In genomic region chr19:10938771-10939170, GRCm38 (mm10) we compare ENCODE assay signal across 31 mouse cellular contexts. TPM values are rescaled to one million over a fixed set of nuclear protein-coding genes. Genes with fewer than 3 reads are reported as not detected.
DNase-seq lines count a peak whose midpoint lies in the region; ATAC-seq and TF ChIP-seq lines count a peak whose summit lies in the region.
"Had no signal": no experiment of that assay in that cellular context is flagged by ENCODE, and none has a peak within 500 bp of the region (broad histone marks: within the 10 kb centered on the region; RNA-seq: fewer than 3 reads in every experiment).

No protein-coding gene starts in this region.

- WGBS in heart, embryonic 15.5 days = 20% methylated on average over 3 of the region's 3 CpGs
- 29% methylated on average over 3 of the region's 3 CpGs for WGBS in intestine, embryonic 16.5 days

- no peaks in the 10 kb centered on the region for H3K9me3 ChIP-seq in heart, embryonic 15.5 days (replicated peaks)
- H3K9me3 ChIP-seq in G1E (replicated peaks) = peaks cover 11% of the 10 kb centered on the region
- H3K9me3 ChIP-seq in intestine, embryonic 16.5 days (ENCODE audit: control insufficient read depth, low read length) = no peaks in the 10 kb centered on the region
- H3K9me3 ChIP-seq: embryonic facial prominence, embryonic 13.5 days; embryonic facial prominence, embryonic 15.5 days; forebrain, embryonic 10.5 days; forebrain, embryonic 15.5 days had no signal

- ATAC-seq in heart, embryonic 15.5 days (replicated peaks; ENCODE audit: insufficient number of reproducible peaks, insufficient read depth, low FRiP score, low read depth) = no peak
- no peak for ATAC-seq in G1E (ENCODE audit: extremely low read depth, insufficient number of reproducible peaks, low FRiP score, poor library complexity, severe bottlenecking)
- peak; percentile 30; the same call in 1 of the 2 replicates for ATAC-seq in intestine, embryonic 16.5 days
- ATAC-seq in activated CD4-positive, CD25-positive, alpha-beta regulatory T cell, adult 4 months = no peak
- ATAC-seq: CD4-positive, CD25-positive, alpha-beta regulatory T cell, adult 4 months; forebrain, embryonic 15.5 days; forebrain, postnatal 0 days; Patski had no signal

- H3K27ac ChIP-seq in heart, embryonic 15.5 days = no peak overlapping the region
- H3K27ac ChIP-seq in intestine, embryonic 16.5 days (ENCODE audit: low read length) = no peak overlapping the region
- H3K27ac ChIP-seq: embryonic facial prominence, embryonic 13.5 days; embryonic facial prominence, embryonic 15.5 days; forebrain, embryonic 10.5 days; forebrain, embryonic 12.5 days; forebrain, embryonic 15.5 days had no signal

- intact Hi-C loops in heart, postnatal 25 days (cut with DNase I) = no loop called here

- no peak for DNase-seq in heart, postnatal 25 days (ENCODE audit: low spot score)
- peak; percentile 39 for DNase-seq in G1E (ENCODE audit: low spot score)
- DNase-seq in gastrocnemius, adult 18-20 months (ENCODE audit: low spot score) = no peak
- DNase-seq: adrenal gland, adult 2 months; adrenal gland, postnatal 10 days; adrenal gland, postnatal 25 days; B cell, adult 2 months; cerebellum, adult 11 months; cerebellum, adult 18-20 months; cerebellum, adult 8-10 months; cerebellum, adult 9-11 months; cerebellum, postnatal 14 days; cerebellum, postnatal 36 days; embryo, embryonic 11 days; forebrain, postnatal 0 days had no signal

- no peak overlapping the region for H3K4me3 ChIP-seq in heart, embryonic 15.5 days
- H3K4me3 ChIP-seq in G1E (ENCODE audit: low read depth, low read length) = no peak overlapping the region
- H3K4me3 ChIP-seq in intestine, embryonic 16.5 days (ENCODE audit: low read length) = no peak overlapping the region
- H3K4me3 ChIP-seq: embryonic facial prominence, embryonic 13.5 days; embryonic facial prominence, embryonic 15.5 days; erythroblast, embryonic 14.5 days; forebrain, embryonic 10.5 days; forebrain, embryonic 12.5 days; forebrain, embryonic 15.5 days had no signal

- H3K9ac ChIP-seq in heart, embryonic 15.5 days = 0 out of 2 replicates have a peak overlapping the region, but pooled peaks have one; percentile 4
- no peak overlapping the region for H3K9ac ChIP-seq in intestine, embryonic 16.5 days (ENCODE audit: low read depth, low read length)
- H3K9ac ChIP-seq: embryonic facial prominence, embryonic 13.5 days; embryonic facial prominence, embryonic 15.5 days; forebrain, embryonic 12.5 days; forebrain, embryonic 15.5 days; forebrain, postnatal 0 days had no signal

- H3K36me3 ChIP-seq in heart, embryonic 15.5 days = peaks cover 17% of the 10 kb centered on the region
- H3K36me3 ChIP-seq in G1E (replicated peaks) = peaks cover 41% of the 10 kb centered on the region
- peaks cover 4% of the 10 kb centered on the region; the same call in 1 of the 2 replicates for H3K36me3 ChIP-seq in intestine, embryonic 16.5 days (ENCODE audit: control insufficient read depth, insufficient read depth, low read length)

- no peak overlapping the region for H3K4me2 ChIP-seq in heart, embryonic 15.5 days
- no peak overlapping the region for H3K4me2 ChIP-seq in intestine, embryonic 16.5 days (ENCODE audit: low read depth, low read length)
- H3K4me2 ChIP-seq: embryonic facial prominence, embryonic 13.5 days; embryonic facial prominence, embryonic 15.5 days; forebrain, embryonic 12.5 days; forebrain, embryonic 15.5 days had no signal

- H3K4me1 ChIP-seq in heart, embryonic 15.5 days (replicated peaks) = peaks cover 28% of the 10 kb centered on the region
- H3K4me1 ChIP-seq in G1E (ENCODE audit: insufficient read depth, low read depth, low read length) = peaks cover 10% of the 10 kb centered on the region
- H3K4me1 ChIP-seq in intestine, embryonic 16.5 days (ENCODE audit: control insufficient read depth, insufficient read depth, low read length) = peaks cover 11% of the 10 kb centered on the region

- peaks cover 7% of the 10 kb centered on the region; the same call in 1 of the 2 replicates for H3K27me3 ChIP-seq in heart, embryonic 15.5 days
- peaks cover 18% of the 10 kb centered on the region for H3K27me3 ChIP-seq in G1E (ENCODE audit: insufficient read depth, low read length)
- H3K27me3 ChIP-seq in intestine, embryonic 16.5 days (replicated peaks; ENCODE audit: control insufficient read depth, insufficient read depth, low read length) = no peaks in the 10 kb centered on the region
- H3K27me3 ChIP-seq: embryonic facial prominence, embryonic 13.5 days; embryonic facial prominence, embryonic 15.5 days; forebrain, embryonic 15.5 days had no signal

- TF ChIP-seq CTCF in G1E (IDR thresholded peaks at IDR 0.05; ENCODE audit: low read depth, low read length) = no peak

RNA-seq across cellular contexts. Expression of gene Ptgdr2, which starts 1.8 kb away (rescaled TPM):
- 0.06 and 0.25 TPM in 2 replicates for polyA plus RNA-seq in heart, embryonic 15.5 days (2015; fragmentation: Nextera tagmentation; extraction: Ambion mirVana)
- total RNA-seq in heart, postnatal 25 days (2021) = under 1 TPM in 1 of 2 experiments, not detected in 1; 0.08 TPM
- total RNA-seq in G1E (2014; fragmentation: Nextera tagmentation) (not detected in 2 replicates), G1E (2017) (0.12 TPM in 1 of 2 replicates, not detected in the other)
- polyA plus RNA-seq in G1E (2012) = not detected in 2 replicates
- 0.05 and 0.11 TPM in 2 replicates for polyA plus RNA-seq in intestine, embryonic 16.5 days (2015; fragmentation: Nextera tagmentation; extraction: Ambion mirVana)
- not detected for total RNA-seq in gastrocnemius, adult 18-20 months (2021)
- not detected for polyA plus RNA-seq in activated CD4-positive, CD25-positive, alpha-beta regulatory T cell, adult 4 months (2017; shearing (Covaris generic))
- total RNA-seq: adrenal gland, postnatal 10 days had no signal
- polyA plus RNA-seq: CD4-positive, CD25-positive, alpha-beta regulatory T cell, adult 4 months; embryonic facial prominence, embryonic 11.5 days; erythroblast, embryonic 14.5 days had no signal

RNA-seq across cellular contexts. Expression of gene Ccdc86, which starts 10.3 kb away (rescaled TPM):
- polyA plus RNA-seq in heart, embryonic 15.5 days (2015; fragmentation: Nextera tagmentation; extraction: Ambion mirVana) = 15.3 and 17.0 TPM in 2 replicates
- 1 to 10 TPM; 5.7 to 6.2 TPM for total RNA-seq in heart, postnatal 25 days (2021)
- 18.8 and 21.2 TPM in 2 replicates for total RNA-seq in G1E (2014; fragmentation: Nextera tagmentation)
- 10.0 and 10.1 TPM in 2 replicates for total RNA-seq in G1E (2017)
- 45.7 and 51.6 TPM in 2 replicates for polyA plus RNA-seq in G1E (2012)
- 25.6 and 29.4 TPM in 2 replicates for polyA plus RNA-seq in intestine, embryonic 16.5 days (2015; fragmentation: Nextera tagmentation; extraction: Ambion mirVana)
- 10 to 100 TPM; 12.6 to 14.5 TPM for total RNA-seq in gastrocnemius, adult 18-20 months (2021)
- polyA plus RNA-seq in activated CD4-positive, CD25-positive, alpha-beta regulatory T cell, adult 4 months (2017; shearing (Covaris generic)) = 10 to 100 TPM in 1 of 2 experiments, 1 to 10 TPM in 1; 7.9 to 11.1 TPM

RNA-seq across cellular contexts. Expression of gene Zp1, which starts 18.3 kb away (rescaled TPM):
- polyA plus RNA-seq in heart, embryonic 15.5 days (2015; fragmentation: Nextera tagmentation; extraction: Ambion mirVana) = not detected in 2 replicates
- total RNA-seq in heart, postnatal 25 days (2021) = not detected
- total RNA-seq in G1E (2014; fragmentation: Nextera tagmentation) = not detected in 2 replicates
- not detected in 2 replicates for total RNA-seq in G1E (2017)
- polyA plus RNA-seq in G1E (2012) = 0.03 TPM in 1 of 2 replicates, not detected in the other
- not detected in 2 replicates for polyA plus RNA-seq in intestine, embryonic 16.5 days (2015; fragmentation: Nextera tagmentation; extraction: Ambion mirVana)
- total RNA-seq in gastrocnemius, adult 18-20 months (2021) = not detected
- polyA plus RNA-seq in activated CD4-positive, CD25-positive, alpha-beta regulatory T cell, adult 4 months (2017; shearing (Covaris generic)) = not detected
- total RNA-seq: adrenal gland, adult 2 months; adrenal gland, postnatal 10 days; adrenal gland, postnatal 25 days; adrenal gland, postnatal 4 days; common myeloid progenitor, adult 5-6 weeks had no signal
- polyA plus RNA-seq: adrenal gland, adult 2 months; CD4-positive, CD25-positive, alpha-beta regulatory T cell, adult 4 months; embryonic facial prominence, embryonic 11.5 days; embryonic facial prominence, embryonic 13.5 days; embryonic facial prominence, embryonic 15.5 days; erythroblast, embryonic 14.5 days; forebrain, embryonic 10.5 days; forebrain, embryonic 12.5 days had no signal

RNA-seq across cellular contexts. Expression of gene Ms4a10, which starts 35.7 kb away (rescaled TPM):
- polyA plus RNA-seq in heart, embryonic 15.5 days (2015; fragmentation: Nextera tagmentation; extraction: Ambion mirVana) = not detected in 2 replicates
- total RNA-seq in heart, postnatal 25 days (2021) = not detected
- total RNA-seq in G1E (2014; fragmentation: Nextera tagmentation) (not detected in 2 replicates), G1E (2017) (not detected in 2 replicates)
- polyA plus RNA-seq in G1E (2012) = 0.05 TPM in 1 of 2 replicates, not detected in the other
- polyA plus RNA-seq in intestine, embryonic 16.5 days (2015; fragmentation: Nextera tagmentation; extraction: Ambion mirVana) = 111 and 159 TPM in 2 replicates
- total RNA-seq in gastrocnemius, adult 18-20 months (2021) = not detected
- polyA plus RNA-seq in activated CD4-positive, CD25-positive, alpha-beta regulatory T cell, adult 4 months (2017; shearing (Covaris generic)) = not detected
- total RNA-seq: CH12.LX; common myeloid progenitor, adult 5-6 weeks; forebrain, postnatal 0 days had no signal
- polyA plus RNA-seq: brain, embryonic 14.5 days; CD4-positive, CD25-positive, alpha-beta regulatory T cell, adult 4 months; embryonic facial prominence, embryonic 11.5 days; embryonic facial prominence, embryonic 13.5 days; erythroblast, embryonic 14.5 days; forebrain, embryonic 10.5 days; forebrain, embryonic 12.5 days; forebrain, embryonic 15.5 days; forebrain, postnatal 0 days; Patski had no signal

RNA-seq across cellular contexts. Expression of gene Prpf19, which starts 43.7 kb away (rescaled TPM):
- polyA plus RNA-seq in heart, embryonic 15.5 days (2015; fragmentation: Nextera tagmentation; extraction: Ambion mirVana) = 29.4 and 31.2 TPM in 2 replicates
- 100 to 1,000 TPM; 213 to 229 TPM for total RNA-seq in heart, postnatal 25 days (2021)
- total RNA-seq in G1E (2014; fragmentation: Nextera tagmentation) (79.4 and 88.8 TPM in 2 replicates), G1E (2017) (192 and 250 TPM in 2 replicates)
- 81.9 and 89.0 TPM in 2 replicates for polyA plus RNA-seq in G1E (2012)
- polyA plus RNA-seq in intestine, embryonic 16.5 days (2015; fragmentation: Nextera tagmentation; extraction: Ambion mirVana) = 32.1 and 35.0 TPM in 2 replicates
- total RNA-seq in gastrocnemius, adult 18-20 months (2021) = 100 to 1,000 TPM; 148 TPM
- polyA plus RNA-seq in activated CD4-positive, CD25-positive, alpha-beta regulatory T cell, adult 4 months (2017; shearing (Covaris generic)) = 10 to 100 TPM; 11.7 to 29.4 TPM
